ENCODE assay signal across 15 mouse cellular contexts in the genomic region with DNA sequence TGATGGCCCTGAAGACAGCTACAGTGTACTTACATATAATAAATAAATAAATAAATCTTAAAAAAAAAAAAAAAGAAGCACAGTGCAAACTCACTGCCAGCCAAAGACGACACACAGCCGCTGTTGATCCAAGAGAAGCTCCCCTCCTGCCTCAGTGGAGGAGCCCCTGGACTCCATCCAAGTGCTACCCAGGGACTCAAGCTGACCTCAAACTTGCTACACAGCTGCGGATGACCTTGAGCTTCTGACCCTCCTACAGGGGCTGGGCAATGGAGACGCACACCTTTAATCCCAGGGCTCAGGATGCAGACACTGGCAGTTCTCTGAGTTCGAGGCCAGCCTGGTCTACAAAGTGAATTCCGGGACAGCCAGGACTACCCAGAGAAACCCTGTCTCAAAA. TPM values are rescaled to one million over a fixed set of nuclear protein-coding genes. Genes with fewer than 3 reads are reported as not detected.
A peak's percentile ranks its signal among the peaks of the same experiment; 100 is the strongest.
DNase-seq lines count a peak whose midpoint lies in the region; TF ChIP-seq lines count a peak whose summit lies in the region.
"Had no signal": no experiment of that assay in that cellular context is flagged by ENCODE, and none has a peak within 500 bp of the region (broad histone marks: within the 10 kb centered on the region; RNA-seq: fewer than 3 reads in every experiment).

No protein-coding gene starts in this region.

- peak overlapping the region; percentile 12; the same call in 1 of the 2 replicates for H3K27ac ChIP-seq in left cerebral cortex, adult 2 months
- H3K27ac ChIP-seq: embryonic facial prominence, embryonic 15.5 days; forebrain, embryonic 10.5 days; heart, adult 2 months; hindbrain, embryonic 10.5 days; hindbrain, embryonic 14.5 days; intestine, embryonic 15.5 days had no signal

- no peak for TF ChIP-seq CTCF in left cerebral cortex, adult 2 months (IDR thresholded peaks at IDR 0.05)

- intact Hi-C loops in left cerebral cortex, adult 2 months (cut with DNase I) = no loop called here
- intact Hi-C loops in left cerebral cortex, postnatal 36 days (cut with DNase I) = loop anchor here (10.0 kb wide), 1 partner anchor 423 kb away; the partner anchor contains the start of gene Znfx1

- no peak overlapping the region for H3K4me3 ChIP-seq in left cerebral cortex, adult 2 months
- H3K4me3 ChIP-seq: embryonic facial prominence, embryonic 15.5 days; erythroblast, embryonic 14.5 days; forebrain, embryonic 10.5 days; heart, adult 2 months; hindbrain, embryonic 10.5 days; intestine, embryonic 15.5 days had no signal

- peak; percentile 30 for DNase-seq in adrenal gland, postnatal 25 days
- no peak for DNase-seq in adrenal gland, adult 2 months
- DNase-seq in cerebellum, postnatal 14 days = peak; percentile 46 to 55
- DNase-seq in cerebellum, adult 11 months = no peak
- no peak for DNase-seq in left cerebral cortex, adult 2 months (ENCODE audit: extremely low spot score in 1 of 2, low spot score in 2 of 2)
- no peak for DNase-seq in left cerebral cortex, postnatal 36 days (ENCODE audit: low spot score in 2 of 2)
- DNase-seq: embryo, embryonic 11 days; heart, adult 2 months had no signal

RNA-seq across cellular contexts. Expression of gene Rnf114, which starts 4.5 kb away (rescaled TPM):
- 68.4 and 71.6 TPM in 2 replicates for total RNA-seq in adrenal gland, postnatal 25 days (2021)
- total RNA-seq in adrenal gland, adult 2 months (2021) = 10 to 100 TPM; 75.2 to 78.4 TPM
- polyA plus RNA-seq in adrenal gland, adult 2 months (2012; rRNA removed) = 64.2 and 70.8 TPM in 2 replicates
- 10 to 100 TPM; 54.9 to 57.3 TPM for total RNA-seq in left cerebral cortex, adult 2 months (2021)
- total RNA-seq in left cerebral cortex, postnatal 36 days (2021) = 10 to 100 TPM; 55.1 to 60.7 TPM

RNA-seq across cellular contexts. Expression of gene Spata2, which starts 4.7 kb away (rescaled TPM):
- 35.1 and 36.5 TPM in 2 replicates for total RNA-seq in adrenal gland, postnatal 25 days (2021)
- 10 to 100 TPM; 33.1 to 35.1 TPM for total RNA-seq in adrenal gland, adult 2 months (2021)
- polyA plus RNA-seq in adrenal gland, adult 2 months (2012; rRNA removed) = 29.0 and 30.8 TPM in 2 replicates
- total RNA-seq in left cerebral cortex, adult 2 months (2021) = 10 to 100 TPM; 78.0 to 79.1 TPM
- 10 to 100 TPM; 73.6 to 79.8 TPM for total RNA-seq in left cerebral cortex, postnatal 36 days (2021)

RNA-seq across cellular contexts. Expression of gene Snai1, which starts 50.0 kb away (rescaled TPM):
- 12.8 and 13.0 TPM in 2 replicates for total RNA-seq in adrenal gland, postnatal 25 days (2021)
- 10 to 100 TPM in 1 of 2 experiments, 1 to 10 TPM in 1; 6.7 to 10.1 TPM for total RNA-seq in adrenal gland, adult 2 months (2021)
- polyA plus RNA-seq in adrenal gland, adult 2 months (2012; rRNA removed) = 45.2 and 45.3 TPM in 2 replicates
- total RNA-seq in left cerebral cortex, adult 2 months (2021) = under 1 TPM; 0.56 to 0.70 TPM
- total RNA-seq in left cerebral cortex, postnatal 36 days (2021) = under 1 TPM; 0.52 to 0.88 TPM
- total RNA-seq: common myeloid progenitor, adult 5-6 weeks had no signal
- polyA plus RNA-seq: erythroblast, embryonic 14.5 days had no signal

Comparison
In these comparisons a context has a peak if more than half of its experiments do, and no peak if none do; other contexts are left out.
1. DNase-seq: peak in adrenal gland, postnatal 25 days (single experiment) and cerebellum, postnatal 14 days (2 of 2); none in adrenal gland, adult 2 months (single experiment), cerebellum, adult 11 months (single experiment), left cerebral cortex, adult 2 months (0 of 2) and left cerebral cortex, postnatal 36 days (0 of 2).